Mouse (Mus musculus) C2C12 (cell line): Measurements from ENCODE around the gene Hoxd8. TPM values are rescaled to one million over a fixed set of nuclear protein-coding genes. Genes with fewer than 3 reads are reported as not detected.
A peak's percentile ranks its signal among the peaks of the same experiment; 100 is the strongest.

Source experiments
- H3K27me3 ChIP-seq: one replicate; pipeline ENCODE4 v1.6.1; 2011; ENCODE audit not compliant: control insufficient read depth, insufficient read depth, insufficient read length
- H3K36me3 ChIP-seq: one replicate; pipeline ENCODE4 v1.6.1; 2011; ENCODE audit not compliant: control insufficient read depth, insufficient read depth
- H3K4me3 ChIP-seq: one replicate; pipeline ENCODE4 v1.5.1; 2011; ENCODE audit warnings: mild to moderate bottlenecking, control low read depth; ENCODE audit not compliant: poor library complexity, insufficient read depth, severe bottlenecking
- H3K79me2 ChIP-seq: one replicate; pipeline ENCODE4 v1.6.1; 2011; ENCODE audit not compliant: control insufficient read depth, insufficient read depth
- H3K79me3 ChIP-seq: one replicate; pipeline ENCODE4 v1.6.1; 2011; ENCODE audit warnings: low read depth, control low read depth
- H3ac ChIP-seq: one replicate; pipeline ENCODE3; 2011; ENCODE audit warnings: low read depth; ENCODE audit not compliant: control insufficient read depth, insufficient read length
- CEBPB ChIP-seq: IDR thresholded peaks from one replicate; pipeline ENCODE4 v1.6.1; 2011; ENCODE audit warnings: low read depth, mild to moderate bottlenecking, control low read depth, moderate library complexity
- CTCF ChIP-seq: IDR thresholded peaks from one replicate; pipeline ENCODE4 v1.5.1; 2011; ENCODE audit not compliant: control insufficient read depth, insufficient read depth, insufficient read length
- FOSL1 ChIP-seq: IDR thresholded peaks from one replicate; pipeline ENCODE4 v1.8.0; 2011; ENCODE audit warnings: mild to moderate bottlenecking, low read length; ENCODE audit not compliant: poor library complexity, insufficient read depth, severe bottlenecking
- MAX ChIP-seq: IDR thresholded peaks from one replicate; pipeline ENCODE4 v1.6.1; 2011; ENCODE audit warnings: mild to moderate bottlenecking, control low read depth
- MYOD1 ChIP-seq: IDR thresholded peaks from one replicate; pipeline ENCODE4 v1.6.1; 2011; ENCODE audit warnings: low read depth; ENCODE audit not compliant: control insufficient read depth, insufficient read length
- MYOG ChIP-seq: IDR thresholded peaks from one replicate; pipeline ENCODE4 v1.6.1; 2011; ENCODE audit not compliant: control insufficient read depth, insufficient read length; ENCODE audit errors: extremely low read depth
- USF1 ChIP-seq: IDR thresholded peaks from one replicate; pipeline ENCODE4 v1.6.1; 2011; ENCODE audit warnings: low read depth, mild to moderate bottlenecking, control low read depth, moderate library complexity
- polyA plus RNA-seq: library from polyadenylated mRNA; unstranded; fragments of >200 nt; fragmentation: generic; extraction: Trizol; gene quantifications from one replicate; pipeline ENCODE4 v1.2.1, GENCODE M21; 2012; ENCODE audit warnings: missing spikeins

Hoxd8 gene
- polyA plus RNA-seq, 1 experiment: not detected

GRCm38 (mm10) chr2:74672481-74673362 is 31.7 kb upstream of the Hoxd8 start:
- Histone ChIP-seq H3K79me2 (no peaks in the 10 kb centered on the region), H3ac (no peak overlapping the region), H3K79me3 (no peaks in the 10 kb centered on the region), H3K36me3 (no peaks in the 10 kb centered on the region), H3K4me3 (no peak overlapping the region), H3K27me3 (peaks cover 50% of the 10 kb centered on the region)
- TF ChIP-seq CTCF (peak; percentile 73), FOSL1 (no peak)

- no peaks in the 10 kb centered on the region for H3K79me2 ChIP-seq
- no peak overlapping the region for H3K4me3 ChIP-seq
- H3ac ChIP-seq: no peak overlapping the region
- H3K36me3 ChIP-seq: no peaks in the 10 kb centered on the region
- H3K79me3 ChIP-seq: no peaks in the 10 kb centered on the region
- TF ChIP-seq MYOD1 (no peak), CEBPB (no peak)
- peaks cover 39% of the 10 kb centered on the region for H3K27me3 ChIP-seq
These were observed 30.5 kb upstream of the Hoxd8 start for GRCm38 (mm10) chr2:74673835-74674425.

GRCm38 (mm10) chr2:74674881-74675665 is 29.3 kb upstream of the Hoxd8 start, which contains the start of gene Hoxd12:
Gene Hoxd12 (plus strand): TSS chr2:74675013.
- TF ChIP-seq USF1 (no peak), MYOD1 (no peak), MYOG (no peak), MAX (no peak), FOSL1 (no peak), CTCF (no peak), CEBPB (no peak)
- H3ac ChIP-seq: no peak within 1 kb of the TSS
- no peaks in the 10 kb centered on the region for H3K79me3 ChIP-seq
- H3K27me3 ChIP-seq: peaks cover 46% of the 10 kb centered on the region
- no peaks in the 10 kb centered on the region for H3K79me2 ChIP-seq
- no peak within 1 kb of the TSS for H3K4me3 ChIP-seq
- H3K36me3 ChIP-seq: no peaks in the 10 kb centered on the region

GRCm38 (mm10) chr2:74675666-74676282 is 28.6 kb upstream of the Hoxd8 start:
- TF ChIP-seq FOSL1 (no peak), USF1 (no peak)
- Histone ChIP-seq H3K79me2 (no peaks in the 10 kb centered on the region), H3K36me3 (no peaks in the 10 kb centered on the region), H3K79me3 (no peaks in the 10 kb centered on the region), H3K27me3 (peaks cover 53% of the 10 kb centered on the region), H3K4me3 (no peak overlapping the region), H3ac (no peak overlapping the region)

- peaks cover 61% of the 10 kb centered on the region for H3K27me3 ChIP-seq
- TF ChIP-seq CEBPB: no peak
- no peak for TF ChIP-seq MAX
- TF ChIP-seq USF1: no peak
- no peak for TF ChIP-seq FOSL1
- no peak overlapping the region for H3ac ChIP-seq
- H3K36me3 ChIP-seq: no peaks in the 10 kb centered on the region
- H3K79me3 ChIP-seq: no peaks in the 10 kb centered on the region
- no peak overlapping the region for H3K4me3 ChIP-seq
- no peaks in the 10 kb centered on the region for H3K79me2 ChIP-seq
These were observed 27.9 kb upstream of the Hoxd8 start for GRCm38 (mm10) chr2:74676376-74677052.
